Mouse (Mus musculus): Measurements from ENCODE around the gene Spryd3.

Spryd3 gene

GRCm38 (mm10) chr15:102100161-102100981 lies 35.7 kb downstream of the Spryd3 start, which contains the start of gene Tns2:
Gene Tns2, plus strand, starts transcription at chr15:102100413.
- in situ Hi-C loops (cut with MboI, MseI), result no loop called here

GRCm38 (mm10) chr15:102099771-102100160 lies 36.3 kb downstream of the Spryd3 start:
- in situ Hi-C loops (cut with MboI, MseI), result no loop called here

DNA sequence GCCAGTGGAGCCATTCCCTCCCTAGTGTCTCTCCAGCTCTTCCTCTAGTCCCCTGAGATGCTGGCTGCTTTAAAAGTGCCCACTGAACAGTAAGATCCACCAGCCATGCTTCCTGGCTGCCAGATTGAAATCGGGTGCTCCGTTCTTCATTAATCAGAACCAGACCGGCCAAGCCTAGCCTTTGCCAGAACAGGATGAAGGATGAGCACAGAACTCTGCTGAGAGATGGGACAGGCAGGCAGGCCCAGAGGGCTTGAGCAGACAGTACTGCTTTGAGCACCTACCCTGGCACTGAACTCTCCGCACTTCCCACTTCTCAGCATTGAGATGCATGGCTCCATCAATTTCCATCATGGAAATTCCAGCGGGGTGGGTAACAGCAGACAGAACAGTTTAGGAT lies 36.8 kb downstream of the Spryd3 start:
- in situ Hi-C loops (cut with MboI, MseI), result no loop called here

DNA sequence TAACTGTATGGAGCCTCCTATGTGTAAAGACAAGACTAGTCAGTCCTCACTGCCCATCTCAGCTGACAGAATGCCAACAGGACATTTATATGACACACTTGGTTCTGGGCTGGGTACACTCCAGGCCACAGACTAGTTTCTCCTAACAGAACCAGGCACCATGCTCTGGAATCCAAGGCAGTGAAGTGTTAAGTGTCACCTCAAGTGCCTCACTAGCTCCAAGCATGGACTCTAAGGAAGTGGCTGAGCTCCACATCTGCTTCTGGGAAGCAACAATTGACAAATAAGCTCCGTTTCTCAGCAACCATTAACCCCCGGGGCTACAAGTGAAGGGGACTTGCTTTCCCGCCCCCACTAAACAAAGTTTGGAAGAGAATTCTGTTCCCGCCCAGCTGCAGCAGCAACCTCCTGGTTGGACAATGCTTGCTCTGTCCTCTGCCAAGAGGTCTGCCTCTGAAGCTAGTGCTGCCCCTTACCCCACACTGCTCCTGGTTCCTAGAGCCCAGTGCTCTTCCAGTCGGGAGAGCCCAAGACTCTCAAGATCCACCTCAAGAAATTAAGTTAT lies 38.0 kb downstream of the Spryd3 start:
- in situ Hi-C loops (cut with MboI, MseI), result no loop called here

DNA sequence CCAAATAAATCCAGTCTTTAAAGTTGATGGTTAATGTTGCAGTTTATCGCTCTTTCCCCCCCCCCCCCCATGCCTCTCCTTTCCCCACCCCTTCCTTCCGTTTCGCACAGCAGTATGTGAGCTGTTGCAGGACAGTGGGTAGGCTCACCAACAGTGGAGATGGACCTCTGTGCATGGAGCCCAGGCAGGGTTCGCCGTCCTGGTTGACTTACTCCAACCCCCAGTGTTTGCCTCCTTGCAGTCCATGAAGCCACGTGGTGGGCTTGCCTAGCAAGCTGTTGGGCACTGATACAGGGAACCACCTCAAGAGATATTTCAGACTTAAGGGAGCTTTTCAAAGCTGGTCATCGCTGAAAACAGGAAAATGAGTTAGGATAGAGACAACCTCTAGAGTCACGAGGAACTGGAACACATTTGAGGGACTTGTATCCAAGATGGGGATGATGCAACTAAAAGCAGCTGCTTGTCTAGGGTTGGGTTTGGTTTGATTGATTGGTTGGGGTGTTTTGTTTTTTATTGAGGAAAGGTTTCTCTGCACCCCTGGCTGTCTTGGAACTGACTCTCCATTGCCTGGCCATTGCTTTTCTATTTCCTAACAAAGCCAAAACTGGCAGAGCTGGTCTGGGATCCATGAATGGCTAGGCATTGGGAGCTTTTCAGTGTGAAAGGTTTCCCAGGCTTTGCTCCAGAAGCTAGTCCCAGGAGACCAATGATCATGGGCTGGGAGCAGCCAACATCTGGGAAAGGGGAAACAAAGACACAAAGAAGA lies 38.7 kb downstream of the Spryd3 start:
- in situ Hi-C loops (cut with MboI, MseI), result no loop called here

DNA sequence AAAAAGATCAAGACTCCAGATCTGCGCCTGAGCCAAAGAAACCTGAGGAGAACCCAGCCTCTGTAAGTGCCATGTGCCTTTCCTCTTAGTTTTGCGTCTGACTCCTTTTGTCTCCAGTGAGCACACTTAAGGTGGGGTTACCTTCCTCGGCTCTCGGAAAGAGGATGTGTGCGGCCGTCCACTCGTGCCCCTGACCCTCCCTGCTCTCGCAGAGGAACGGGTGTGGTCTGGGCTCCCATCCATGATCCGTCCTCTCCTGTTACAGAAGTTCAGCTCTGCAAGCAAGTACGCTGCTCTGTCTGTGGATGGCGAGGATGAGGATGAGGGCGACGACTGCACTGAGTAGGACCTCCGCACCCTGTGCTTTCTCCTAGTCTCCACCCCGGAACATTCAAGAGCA lies 41.0 kb downstream of the Spryd3 start:
- in situ Hi-C loops (cut with MboI, MseI), result no loop called here

DNA sequence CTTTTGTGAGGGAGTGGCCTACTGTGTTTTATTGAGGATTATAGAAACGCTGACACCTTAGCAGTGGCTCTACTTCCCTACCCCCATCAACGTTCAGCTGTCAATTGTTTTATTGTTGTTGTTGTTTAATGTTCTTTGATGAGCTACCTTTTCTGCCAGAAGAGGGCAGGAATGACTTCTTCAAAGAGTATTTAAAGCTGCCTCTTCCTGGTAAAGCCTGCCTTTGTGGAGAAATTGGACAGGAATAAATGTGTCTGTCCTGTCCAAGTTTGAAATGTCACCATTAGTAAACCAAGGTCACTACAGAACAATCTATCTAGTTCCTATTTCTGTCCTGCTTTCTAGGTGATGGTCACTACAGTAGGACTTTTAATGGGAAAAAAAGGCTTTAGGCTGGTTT lies 41.9 kb downstream of the Spryd3 start:
- in situ Hi-C loops (cut with MboI, MseI), result no loop called here

GRCm38 (mm10) chr15:102092222-102092621 lies 43.8 kb downstream of the Spryd3 start:
- in situ Hi-C loops (cut with MboI, MseI), result no loop called here

DNA sequence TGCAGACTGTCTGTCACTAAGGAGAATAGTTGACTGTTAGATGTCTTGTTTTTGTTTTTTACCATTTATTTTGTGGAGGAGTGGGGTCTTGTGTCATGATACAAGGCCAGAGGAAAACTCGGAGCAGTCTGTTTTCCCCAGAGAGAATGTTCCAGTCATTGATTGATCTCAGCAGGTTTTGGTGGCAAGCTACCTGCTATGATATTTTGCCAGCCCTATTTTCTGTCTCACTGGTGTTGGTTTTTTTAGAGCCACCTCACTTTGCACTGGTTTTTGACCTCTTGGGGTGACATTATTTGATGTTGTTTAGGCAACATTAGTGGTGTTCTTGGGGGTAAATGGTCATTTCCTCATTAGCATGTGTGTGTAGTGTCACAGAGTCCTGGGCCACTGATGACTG lies 44.3 kb downstream of the Spryd3 start:
- in situ Hi-C loops (cut with MboI, MseI), result no loop called here

DNA sequence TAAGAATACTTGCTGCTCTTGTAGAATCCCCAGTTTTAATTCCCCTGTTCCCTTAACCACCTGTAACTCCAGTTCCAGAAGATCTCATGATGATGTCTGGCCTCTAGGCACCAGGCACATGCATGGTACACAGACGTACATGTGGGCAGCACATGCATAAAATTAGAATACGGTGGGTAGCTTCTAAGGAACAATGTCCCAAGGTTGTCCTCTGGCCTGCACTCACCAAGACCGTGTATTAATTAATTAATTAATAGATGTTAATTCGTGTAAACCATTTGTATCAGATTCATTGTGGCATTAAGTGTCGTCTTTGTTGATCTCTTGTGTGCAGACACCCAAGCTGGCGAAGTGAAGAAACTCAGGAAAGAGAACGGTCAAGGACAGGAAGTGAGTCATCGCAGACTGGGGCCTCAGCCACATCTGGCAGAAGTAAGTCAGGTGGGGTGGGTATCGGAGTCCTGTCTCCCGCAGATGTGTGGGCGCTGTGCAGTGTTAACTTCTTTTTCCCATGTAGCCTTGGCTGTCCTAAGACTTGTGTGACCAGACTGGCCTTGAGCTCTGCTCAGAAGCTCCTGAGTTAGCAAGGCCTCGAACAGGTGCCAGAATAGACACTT lies 44.9 kb downstream of the Spryd3 start:
- in situ Hi-C loops (cut with MboI, MseI), result no loop called here

DNA sequence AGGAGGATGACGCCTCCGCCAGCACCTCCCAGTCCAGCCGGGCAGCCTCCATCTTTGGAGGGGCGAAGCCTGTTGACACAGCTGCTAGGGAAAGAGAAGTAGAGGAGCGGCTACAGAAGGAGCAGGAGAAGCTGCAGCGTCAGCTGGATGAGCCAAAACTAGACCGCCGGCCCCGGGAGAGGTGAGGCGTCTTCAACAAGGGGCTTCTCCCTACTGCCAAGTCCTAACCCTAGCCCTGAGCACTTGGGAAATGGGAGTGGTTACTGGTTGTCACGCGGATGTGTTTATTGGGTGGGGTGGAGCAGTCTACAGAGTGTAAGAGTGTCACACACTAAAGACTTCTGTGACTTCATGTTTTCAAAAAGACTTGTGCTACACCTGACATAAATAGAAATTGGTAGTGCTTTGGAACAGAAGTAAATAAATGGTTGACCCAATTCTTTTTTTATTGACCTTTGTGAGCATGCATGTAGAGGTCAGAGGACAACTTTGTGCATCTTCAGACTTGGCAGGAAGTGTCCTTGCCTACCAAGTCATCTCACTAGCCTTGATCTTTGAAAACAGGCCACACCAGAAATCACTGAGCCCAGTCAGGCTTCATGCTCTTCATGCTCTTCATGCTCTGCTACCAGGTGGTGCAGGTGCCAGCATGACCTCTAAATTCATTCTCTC lies 46.0 kb downstream of the Spryd3 start:
- in situ Hi-C loops (cut with MboI, MseI), result no loop called here

DNA sequence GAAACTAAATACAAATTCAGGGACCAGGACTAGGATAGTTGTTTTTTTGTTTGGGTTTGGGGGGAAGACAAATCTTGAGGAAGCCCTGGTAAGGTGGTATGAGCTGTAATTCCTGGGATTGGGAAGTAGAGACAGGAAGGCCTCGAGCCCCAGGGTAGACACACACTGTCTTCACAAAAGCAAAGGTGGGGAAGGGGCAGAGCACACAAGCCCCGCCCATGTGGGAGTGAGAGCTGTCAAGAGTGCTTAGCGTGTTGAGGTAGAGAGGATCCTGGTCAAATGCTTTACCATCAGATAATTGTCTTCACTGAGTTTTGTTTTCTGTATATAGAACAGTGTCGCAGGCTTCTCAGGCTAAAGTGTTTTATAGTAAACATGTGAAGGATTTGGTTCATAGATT lies 53.0 kb downstream of the Spryd3 start:
- in situ Hi-C loops (cut with MboI, MseI), result loop anchor here (5.0 kb wide), 1 partner anchor 409 kb away; no protein-coding TSS in a partner anchor

- in situ Hi-C loops (cut with MboI, MseI), result loop anchor here (5.0 kb wide), 1 partner anchor 410 kb away; no protein-coding TSS in a partner anchor
These were observed 53.9 kb downstream of the Spryd3 start for GRCm38 (mm10) chr15:102082148-102082547.

DNA sequence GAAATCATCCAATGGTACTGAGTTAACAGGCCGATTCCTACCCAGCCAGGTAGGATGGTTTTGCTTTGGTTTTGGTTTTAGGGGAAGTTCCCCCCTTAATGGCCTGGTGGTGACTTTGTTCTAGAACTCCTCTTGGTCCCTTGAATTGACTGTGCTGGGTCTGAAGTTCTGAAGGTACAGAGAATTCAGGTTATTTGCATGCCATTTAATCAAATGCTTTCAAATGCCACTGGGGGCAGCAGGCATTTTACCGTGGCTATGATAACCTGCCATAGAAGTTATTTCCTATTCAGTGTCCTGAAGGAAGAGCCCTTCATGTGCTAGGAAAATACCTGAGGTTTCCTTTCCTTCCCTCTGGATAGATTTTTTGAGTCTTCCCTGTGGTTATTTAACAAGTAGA lies 55.6 kb downstream of the Spryd3 start:
- in situ Hi-C loops (cut with MboI, MseI), result loop anchor here (5.0 kb wide), 1 partner anchor 412 kb away; no protein-coding TSS in a partner anchor

GRCm38 (mm10) chr15:102079924-102080323 lies 56.1 kb downstream of the Spryd3 start:
- in situ Hi-C loops (cut with MboI, MseI), result loop anchor here (5.0 kb wide), 1 partner anchor 412 kb away; no protein-coding TSS in a partner anchor

- in situ Hi-C loops (cut with MboI, MseI), result no loop called here
These were observed 56.8 kb downstream of the Spryd3 start for GRCm38 (mm10) chr15:102079221-102079620.

- in situ Hi-C loops (cut with MboI, MseI), result no loop called here
These were observed 58.8 kb downstream of the Spryd3 start for GRCm38 (mm10) chr15:102077111-102077677.

GRCm38 (mm10) chr15:102074876-102075585 lies 61.0 kb downstream of the Spryd3 start:
- in situ Hi-C loops (cut with MboI, MseI), result no loop called here

GRCm38 (mm10) chr15:102074070-102074731 lies 61.8 kb downstream of the Spryd3 start:
- in situ Hi-C loops (cut with MboI, MseI), result no loop called here

Data from regulatory T cell (primary cell).